Mouse (Mus musculus): ENCODE data around the gene Itgb4. TPM values are rescaled to one million over a fixed set of nuclear protein-coding genes. Genes with fewer than 3 reads are reported as not detected.

Gene Itgb4
- polyA plus RNA-seq, 1 experiment from 2014 or later, result not detected

DNA sequence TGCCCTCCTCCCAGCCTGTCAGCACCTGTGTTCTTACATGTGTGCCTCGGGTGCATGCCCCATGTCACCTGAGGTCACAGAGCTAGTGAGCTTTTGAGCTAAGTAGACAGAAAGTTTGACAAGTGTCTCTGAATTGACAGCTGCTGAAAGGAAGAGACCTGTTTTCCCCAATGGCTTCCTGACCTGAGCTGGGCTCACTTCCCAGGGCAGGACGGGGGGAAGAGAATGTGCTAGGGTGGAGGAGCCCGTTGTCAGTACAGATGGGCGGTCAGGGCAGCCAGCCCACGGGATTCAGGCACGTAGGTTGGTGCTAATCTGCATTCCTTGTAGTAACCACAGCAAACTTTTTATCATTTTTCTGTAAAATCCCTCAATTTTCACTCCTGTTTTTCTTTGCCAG is 66.1 kb downstream of the Itgb4 start:
- no peak overlapping the region for H3K27ac ChIP-seq
- 95% methylated on average over 6 of the region's 6 CpGs for WGBS (ENCODE audit: missing documents)
- no peak overlapping the region for H3K4me3 ChIP-seq (ENCODE audit: inconsistent target)
- H3K36me3 ChIP-seq (ENCODE audit: inconsistent target), result peaks cover 46% of the 10 kb centered on the region
- peaks cover 99% of the 10 kb centered on the region for H3K79me2 ChIP-seq (ENCODE audit: inconsistent target)

DNA sequence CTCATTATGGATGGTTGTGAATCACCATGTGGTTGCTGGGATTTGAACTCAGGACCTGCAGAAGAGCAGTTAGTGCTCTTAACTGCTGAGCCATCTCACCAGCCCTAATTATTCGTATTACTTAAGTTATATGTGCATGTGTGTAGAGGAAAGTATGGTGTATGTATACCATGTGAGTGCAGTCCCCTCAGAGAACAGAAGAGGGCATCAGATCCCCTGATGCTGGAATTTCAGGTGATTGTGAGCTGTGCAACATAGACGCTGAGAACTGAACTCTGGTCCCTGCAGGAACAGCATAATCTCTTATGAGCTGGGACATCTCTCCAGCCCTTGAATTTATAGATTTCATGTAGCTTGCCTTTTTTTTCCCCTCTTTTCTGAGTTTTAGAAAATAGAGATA is 67.3 kb downstream of the Itgb4 start:
- no peak overlapping the region for H3K4me3 ChIP-seq (ENCODE audit: inconsistent target)
- WGBS (ENCODE audit: missing documents), result 100% methylated on average over 2 of the region's 2 CpGs
- peaks cover 92% of the 10 kb centered on the region for H3K79me2 ChIP-seq (ENCODE audit: inconsistent target)
- H3K36me3 ChIP-seq (ENCODE audit: inconsistent target), result peaks cover 52% of the 10 kb centered on the region
- H3K27ac ChIP-seq, result no peak overlapping the region

DNA sequence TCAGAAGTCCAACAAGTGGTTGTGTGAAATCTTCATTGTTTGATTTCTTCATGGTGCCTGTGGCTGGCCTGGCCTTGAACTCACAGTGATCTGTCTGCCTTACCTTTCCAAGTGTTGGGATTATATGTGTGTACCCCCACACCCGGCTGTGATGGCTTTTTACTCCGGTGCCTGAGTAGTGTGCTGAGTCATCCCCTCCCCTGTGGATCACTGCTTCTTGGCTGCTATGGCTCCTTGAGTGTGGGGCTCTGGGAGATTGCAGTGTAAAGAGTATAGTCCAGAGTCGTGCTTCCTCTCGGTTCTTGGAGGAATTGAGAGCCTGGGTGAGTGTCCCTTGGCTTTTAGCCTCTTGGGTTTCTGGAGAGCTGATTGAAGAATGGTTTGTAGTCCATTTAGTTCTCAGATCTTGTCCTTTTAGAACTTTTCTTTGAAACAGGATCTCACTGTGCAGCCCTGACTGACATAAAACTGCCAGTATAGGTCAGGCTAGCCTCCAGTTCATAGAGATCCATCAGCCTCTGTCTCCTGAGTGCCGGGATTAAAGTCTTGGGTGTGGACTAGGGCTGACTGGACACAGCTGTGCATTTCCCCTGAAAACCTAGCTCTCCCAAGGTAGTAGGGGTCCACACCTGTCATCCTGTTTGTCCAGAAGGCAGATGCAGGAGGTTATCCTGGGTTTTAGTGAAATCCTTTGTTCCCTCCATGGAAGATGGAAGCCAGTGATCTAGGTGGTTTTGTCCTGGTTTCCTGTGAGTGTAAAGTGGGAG is 68.0 kb downstream of the Itgb4 start:
- peaks cover 59% of the 10 kb centered on the region for H3K36me3 ChIP-seq (ENCODE audit: inconsistent target)
- H3K79me2 ChIP-seq (ENCODE audit: inconsistent target), result peaks cover 85% of the 10 kb centered on the region
- no peak overlapping the region for H3K27ac ChIP-seq
- WGBS (ENCODE audit: missing documents), result 86% methylated on average over 5 of the region's 5 CpGs
- no peak overlapping the region for H3K4me3 ChIP-seq (ENCODE audit: inconsistent target)

DNA sequence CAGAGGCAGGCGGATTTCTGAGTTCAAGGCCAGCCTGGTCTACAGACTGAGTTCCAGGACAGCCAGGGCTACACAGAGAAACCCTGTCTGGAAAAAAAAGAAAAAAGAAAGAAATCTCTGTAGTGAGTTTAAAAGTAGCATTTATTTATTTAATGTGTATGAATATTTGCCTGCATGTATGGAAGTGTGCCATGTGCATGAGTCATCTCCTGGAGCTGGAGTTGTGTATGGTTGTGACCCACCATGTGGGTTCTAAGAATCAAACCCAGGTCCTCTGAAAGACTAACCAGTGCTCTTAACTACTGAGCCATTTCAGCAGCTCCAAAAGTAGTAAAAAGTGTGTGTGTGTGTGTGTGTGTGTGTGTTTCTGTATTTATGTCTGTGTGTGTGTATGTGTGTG is 68.8 kb downstream of the Itgb4 start:
- peaks cover 78% of the 10 kb centered on the region for H3K79me2 ChIP-seq (ENCODE audit: inconsistent target)
- H3K4me3 ChIP-seq (ENCODE audit: inconsistent target), result no peak overlapping the region
- no peak overlapping the region for H3K27ac ChIP-seq
- H3K36me3 ChIP-seq (ENCODE audit: inconsistent target), result peaks cover 65% of the 10 kb centered on the region
- WGBS (ENCODE audit: missing documents), result 100% methylated on average over 1 of the region's 1 CpGs

DNA sequence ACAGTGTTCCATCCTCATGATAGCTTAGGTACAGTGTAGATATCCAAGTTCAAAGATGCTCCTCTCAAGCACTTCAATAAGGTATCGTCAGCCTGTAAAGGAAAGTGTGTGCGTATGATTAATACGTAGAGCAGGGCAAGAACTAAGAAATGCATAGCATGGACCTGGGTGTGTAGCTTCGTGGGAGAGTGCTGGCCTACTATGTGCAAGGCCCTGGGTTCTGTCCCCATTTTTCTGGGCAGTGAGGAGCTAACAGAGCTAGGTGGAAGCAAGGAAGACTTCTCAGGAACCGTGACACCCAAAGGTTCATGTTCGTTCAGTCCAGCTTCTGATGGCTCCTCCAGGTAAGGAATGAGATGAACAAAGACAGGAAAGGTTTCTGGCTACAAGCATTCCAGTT is 70.7 kb downstream of the Itgb4 start:
- H3K79me2 ChIP-seq (ENCODE audit: inconsistent target), result peaks cover 59% of the 10 kb centered on the region
- H3K27ac ChIP-seq, result no peak overlapping the region
- WGBS (ENCODE audit: missing documents), result 91% methylated on average over 6 of the region's 6 CpGs
- H3K4me3 ChIP-seq (ENCODE audit: inconsistent target), result no peak overlapping the region
- peaks cover 67% of the 10 kb centered on the region for H3K36me3 ChIP-seq (ENCODE audit: inconsistent target)

DNA sequence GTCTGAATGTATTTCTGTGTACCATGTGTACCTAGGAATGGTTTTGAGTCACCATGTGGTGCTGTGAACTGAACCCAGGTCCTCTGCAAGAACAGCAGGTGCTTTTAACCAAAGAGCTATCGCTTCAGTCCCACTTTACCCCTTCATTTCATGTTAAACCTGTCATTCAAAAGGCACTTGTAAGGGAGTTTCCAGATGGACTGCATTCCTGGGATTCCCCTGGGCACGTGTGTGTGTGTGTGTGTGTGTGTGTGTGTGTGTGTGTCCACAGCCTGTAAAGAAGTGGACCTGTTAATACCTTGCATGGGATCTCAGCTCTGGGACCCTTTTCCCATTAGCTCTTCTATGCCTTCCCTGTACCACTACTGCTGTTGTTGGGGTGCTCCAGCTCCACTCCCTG is 75.1 kb downstream of the Itgb4 start:
- WGBS (ENCODE audit: missing documents), result no CpG with 5 or more reads among the region's 2 CpGs

DNA sequence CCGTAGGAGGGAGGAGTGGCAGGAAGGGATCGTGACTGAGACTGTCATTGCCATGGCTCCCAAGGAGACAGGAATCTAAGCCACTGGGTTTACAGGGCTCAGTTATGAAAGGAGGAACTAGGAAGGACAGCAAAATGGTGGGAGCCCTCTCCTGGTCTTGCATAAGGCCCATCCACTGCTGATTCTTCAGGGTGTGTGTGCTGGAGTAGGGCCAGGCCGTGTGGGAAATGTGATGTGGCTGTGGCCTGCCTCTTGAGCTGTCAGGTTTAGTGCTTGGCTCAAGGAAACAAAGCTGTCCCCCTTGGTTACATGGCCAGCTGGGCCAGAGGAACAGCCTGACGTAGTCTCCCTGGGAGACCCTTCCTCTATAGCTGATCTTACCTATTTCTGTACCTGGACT is 75.7 kb downstream of the Itgb4 start:
- peaks cover 93% of the 10 kb centered on the region for H3K36me3 ChIP-seq (ENCODE audit: inconsistent target)
- H3K4me3 ChIP-seq (ENCODE audit: inconsistent target), result no peak overlapping the region
- no peak overlapping the region for H3K27ac ChIP-seq
- H3K79me2 ChIP-seq (ENCODE audit: inconsistent target), result peaks cover 10% of the 10 kb centered on the region; the same call in 1 of the 2 replicates
- 92% methylated on average over 4 of the region's 4 CpGs for WGBS (ENCODE audit: missing documents)

More for the DNA sequence above, 75.1 kb downstream of the Itgb4 start:
- H3K27ac ChIP-seq, result no peak overlapping the region
- no peak overlapping the region for H3K4me3 ChIP-seq (ENCODE audit: inconsistent target)
- H3K36me3 ChIP-seq (ENCODE audit: inconsistent target), result peaks cover 92% of the 10 kb centered on the region
- peaks cover 16% of the 10 kb centered on the region; the same call in 1 of the 2 replicates for H3K79me2 ChIP-seq (ENCODE audit: inconsistent target)

DNA sequence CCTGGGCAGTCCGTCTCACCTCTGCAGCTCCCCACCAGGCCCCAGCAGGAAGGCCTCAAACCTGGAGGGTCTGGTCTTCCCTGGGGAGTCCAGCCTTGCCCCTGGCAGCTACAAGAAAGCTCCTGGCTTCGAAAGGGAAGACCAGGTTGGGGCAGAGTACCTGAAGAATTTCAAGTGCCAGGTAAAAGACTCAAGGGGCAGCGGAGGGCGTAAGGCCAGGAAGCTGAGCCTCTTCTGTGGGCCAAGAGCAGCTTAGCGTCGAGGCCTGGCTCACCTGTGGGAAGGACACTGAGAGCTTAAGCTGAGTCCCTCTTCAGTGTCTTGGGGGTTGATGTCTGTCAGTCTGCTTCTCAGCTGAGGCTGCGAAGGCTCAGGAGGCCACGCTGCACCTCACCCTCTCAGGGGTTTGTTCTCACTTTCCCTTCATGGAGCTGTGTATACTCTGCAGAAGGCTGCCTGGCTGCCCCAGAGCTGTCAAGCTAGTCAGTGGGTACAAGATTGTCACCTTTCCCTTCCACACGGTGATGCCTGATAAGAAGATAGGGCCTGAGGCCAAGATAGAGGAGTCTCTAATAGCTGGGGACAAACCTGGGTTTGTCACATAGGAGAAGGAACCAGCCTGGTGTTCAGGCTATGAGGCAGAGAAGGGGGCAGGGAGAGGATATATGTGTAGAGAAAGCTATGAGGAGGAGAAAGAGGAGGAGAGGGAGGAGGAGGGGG is 79.2 kb downstream of the Itgb4 start:
- no peaks in the 10 kb centered on the region for H3K79me2 ChIP-seq (ENCODE audit: inconsistent target)
- WGBS (ENCODE audit: missing documents), result 94% methylated on average over 9 of the region's 9 CpGs
- H3K27ac ChIP-seq, result no peak overlapping the region
- peaks cover 93% of the 10 kb centered on the region for H3K36me3 ChIP-seq (ENCODE audit: inconsistent target)
- no peak overlapping the region for H3K4me3 ChIP-seq (ENCODE audit: inconsistent target)

DNA sequence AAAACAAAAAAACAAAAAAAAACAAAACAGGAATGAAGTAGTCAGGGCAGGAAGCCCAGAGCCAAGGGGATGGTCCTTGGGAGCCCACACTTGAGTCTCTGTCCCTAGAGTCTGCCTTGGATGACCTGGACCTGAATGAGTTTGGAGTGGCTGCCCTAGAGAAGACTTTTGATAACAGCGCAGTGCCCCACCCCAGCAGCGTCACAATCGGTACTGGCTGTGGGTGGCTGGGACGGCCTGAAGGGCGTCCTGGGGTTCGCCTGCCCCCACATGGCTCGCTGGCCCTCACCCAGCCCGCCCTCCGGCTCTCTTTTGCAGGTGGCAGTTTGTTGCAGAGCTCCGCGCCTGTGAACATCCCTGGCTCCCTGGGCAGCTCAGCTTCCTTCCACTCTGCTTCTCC is 81.4 kb downstream of the Itgb4 start:
- 94% methylated on average over 11 of the region's 11 CpGs for WGBS (ENCODE audit: missing documents)
- Histone ChIP-seq H3K27ac (no peak overlapping the region), H3K4me3 (ENCODE audit: inconsistent target) (no peak overlapping the region), H3K79me2 (ENCODE audit: inconsistent target) (no peaks in the 10 kb centered on the region), H3K36me3 (ENCODE audit: inconsistent target) (peaks cover 86% of the 10 kb centered on the region)

DNA sequence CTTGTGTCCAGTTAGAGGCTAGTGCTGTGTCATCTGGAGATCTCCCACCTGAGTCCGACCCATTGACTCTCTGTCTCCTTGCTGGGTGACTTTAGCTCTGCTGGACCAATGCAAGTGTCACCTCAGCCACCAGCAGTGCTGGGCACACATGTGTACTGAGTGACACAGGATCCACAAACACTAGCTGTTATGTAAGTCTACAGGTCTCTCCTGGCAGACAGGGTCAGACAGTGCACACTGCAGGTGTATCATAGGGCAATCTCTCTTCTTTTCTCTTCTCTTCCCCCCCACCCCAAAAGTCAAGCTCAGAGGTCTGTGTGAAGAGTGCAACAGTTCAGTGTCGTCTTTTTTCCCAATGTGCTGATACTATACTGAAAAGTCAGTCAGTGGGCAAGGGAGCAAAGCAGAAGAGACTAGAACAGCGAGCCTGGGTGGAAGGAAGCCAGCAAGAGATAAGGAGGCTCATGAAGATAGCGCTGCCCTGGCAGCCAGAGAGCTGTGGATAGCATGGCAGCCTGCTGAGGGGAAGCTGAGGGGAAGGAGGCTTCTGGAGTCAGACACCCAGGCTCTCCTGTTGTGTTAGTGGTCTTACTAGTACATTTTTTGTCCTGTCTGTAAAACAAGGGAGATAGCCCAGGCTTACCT is 82.8 kb downstream of the Itgb4 start:
- WGBS (ENCODE audit: missing documents), result 89% methylated on average over 4 of the region's 4 CpGs
- H3K36me3 ChIP-seq (ENCODE audit: inconsistent target), result peaks cover 86% of the 10 kb centered on the region
- H3K27ac ChIP-seq, result no peak overlapping the region
- no peaks in the 10 kb centered on the region for H3K79me2 ChIP-seq (ENCODE audit: inconsistent target)
- no peak overlapping the region for H3K4me3 ChIP-seq (ENCODE audit: inconsistent target)

Other genes with a start within 250 kb of the Itgb4 start
- 13.8 to 22.4 TPM (median 14.1 TPM) in 3 replicates for gene Tmem94, start 209.3 kb upstream of the Itgb4 start, polyA plus RNA-seq (2018)
- gene Caskin2, start 161.1 kb upstream of the Itgb4 start, polyA plus RNA-seq (2018), result 0.86 to 3.1 TPM (median 1.8 TPM) in 3 replicates
- gene Tsen54, start 160.0 kb upstream of the Itgb4 start, polyA plus RNA-seq (2018), result 4.8 to 12.1 TPM (median 7.2 TPM) in 3 replicates
- gene Llgl2, start 150.7 kb upstream of the Itgb4 start, polyA plus RNA-seq (2018), result 0.80 to 3.9 TPM (median 2.6 TPM) in 3 replicates
- 0.13 TPM in 1 of 3 replicates, not detected in the others for gene Myo15b, start 116.3 kb upstream of the Itgb4 start, polyA plus RNA-seq (2018)
- gene Smim5, start 74.7 kb upstream of the Itgb4 start, polyA plus RNA-seq (2018), result 0.24 TPM in 1 of 3 replicates, not detected in the others
- not detected in 3 replicates for gene Smim6, start 62.7 kb upstream of the Itgb4 start, polyA plus RNA-seq (2018)
- gene Sap30bp, start 41.4 kb upstream of the Itgb4 start, polyA plus RNA-seq (2018), result 25.1 to 51.8 TPM (median 29.4 TPM) in 3 replicates
- 9.2 to 13.0 TPM (median 10.3 TPM) in 3 replicates for gene Recql5, start 41.2 kb upstream of the Itgb4 start, polyA plus RNA-seq (2018)
- 7.6 to 30.8 TPM (median 14.0 TPM) in 3 replicates for gene Galk1, start 38.0 kb downstream of the Itgb4 start, polyA plus RNA-seq (2018)
- 470 to 740 TPM (median 693 TPM) in 3 replicates for gene H3f3b, start 53.3 kb downstream of the Itgb4 start, polyA plus RNA-seq (2018)
- 12.2 to 20.0 TPM (median 19.4 TPM) in 3 replicates for gene Unk, start 55.6 kb downstream of the Itgb4 start, polyA plus RNA-seq (2018)
- 10.9 to 18.9 TPM (median 16.8 TPM) in 3 replicates for gene Unc13d, start 103.3 kb downstream of the Itgb4 start, polyA plus RNA-seq (2018)
- gene Wbp2, start 112.3 kb downstream of the Itgb4 start, polyA plus RNA-seq (2018), result 130 to 281 TPM (median 182 TPM) in 3 replicates
- gene Trim47, start 152.5 kb downstream of the Itgb4 start, polyA plus RNA-seq (2018), result 9.4 to 36.9 TPM (median 26.2 TPM) in 3 replicates
- gene Trim65, start 156.4 kb downstream of the Itgb4 start, polyA plus RNA-seq (2018), result 12.2 to 14.3 TPM (median 12.8 TPM) in 3 replicates
- gene Mrpl38, start 164.2 kb downstream of the Itgb4 start, polyA plus RNA-seq (2018), result 13.6 to 25.3 TPM (median 20.3 TPM) in 3 replicates
- 13.2 to 15.0 TPM (median 14.6 TPM) in 3 replicates for gene Fbf1, start 193.5 kb downstream of the Itgb4 start, polyA plus RNA-seq (2018)
- gene Ten1, start 224.1 kb downstream of the Itgb4 start, polyA plus RNA-seq (2018), result 35.1 to 61.5 TPM (median 55.2 TPM) in 3 replicates
- gene Acox1, start 224.3 kb downstream of the Itgb4 start, polyA plus RNA-seq (2018), result 52.6 to 66.6 TPM (median 52.9 TPM) in 3 replicates